Mouse (Mus musculus): Measurements from ENCODE around the gene Mgat4c.
"Not testable (repeated sequence)": the region's sequence is repeated elsewhere in the genome, so short reads cannot be mapped to it uniquely, and the experiment has no call there.

The Mgat4c gene

GRCm38 (mm10) chr10:102127340-102127739 is 446.1 kb downstream of the Mgat4c start:
- no peak for DNase-seq (ENCODE audit: low read depth, low spot score)

- no peak for DNase-seq (ENCODE audit: low read depth, low spot score)
Measured at GRCm38 (mm10) chr10:102154865-102155264, 473.6 kb downstream of the Mgat4c start.

- DNase-seq (ENCODE audit: low read depth, low spot score), result no peak
Measured at GRCm38 (mm10) chr10:102155853-102156252, 474.6 kb downstream of the Mgat4c start.

- no peak for DNase-seq (ENCODE audit: low read depth, low spot score)
Measured at GRCm38 (mm10) chr10:102158809-102159208, 477.5 kb downstream of the Mgat4c start.

- no peak for DNase-seq (ENCODE audit: low read depth, low spot score)
Measured at GRCm38 (mm10) chr10:102184726-102185125, 503.4 kb downstream of the Mgat4c start.

- no peak for DNase-seq (ENCODE audit: low read depth, low spot score)
Measured at GRCm38 (mm10) chr10:102191646-102192045, 510.4 kb downstream of the Mgat4c start.

GRCm38 (mm10) chr10:102196850-102197249 is 515.6 kb downstream of the Mgat4c start:
- no peak for DNase-seq (ENCODE audit: low read depth, low spot score)

- no peak for DNase-seq (ENCODE audit: low read depth, low spot score)
Measured at GRCm38 (mm10) chr10:102238558-102239211, 557.4 kb downstream of the Mgat4c start.

- DNase-seq (ENCODE audit: low read depth, low spot score), result no peak
Measured at GRCm38 (mm10) chr10:102243897-102244296, 562.6 kb downstream of the Mgat4c start.

GRCm38 (mm10) chr10:102244601-102245000 is 563.3 kb downstream of the Mgat4c start:
- no peak for DNase-seq (ENCODE audit: low read depth, low spot score)

- DNase-seq (ENCODE audit: low read depth, low spot score), result no peak
Measured at GRCm38 (mm10) chr10:102245269-102245668, 564.0 kb downstream of the Mgat4c start.

GRCm38 (mm10) chr10:102308892-102309479 is 627.7 kb downstream of the Mgat4c start:
- DNase-seq (ENCODE audit: low read depth, low spot score), result no peak

- no peak for DNase-seq (ENCODE audit: low read depth, low spot score)
Measured at GRCm38 (mm10) chr10:102365685-102366381, 684.5 kb downstream of the Mgat4c start.

GRCm38 (mm10) chr10:102370576-102370975 is 689.3 kb downstream of the Mgat4c start:
- no peak for DNase-seq (ENCODE audit: low read depth, low spot score)

GRCm38 (mm10) chr10:102372111-102372510 is 690.8 kb downstream of the Mgat4c start:
- DNase-seq (ENCODE audit: low read depth, low spot score), result no peak

GRCm38 (mm10) chr10:102374061-102374460 is 692.8 kb downstream of the Mgat4c start:
- DNase-seq (ENCODE audit: low read depth, low spot score), result no peak

- DNase-seq (ENCODE audit: low read depth, low spot score), result no peak
Measured at GRCm38 (mm10) chr10:102377377-102377776, 696.1 kb downstream of the Mgat4c start.

GRCm38 (mm10) chr10:102389223-102389622 is 707.9 kb downstream of the Mgat4c start:
- DNase-seq (ENCODE audit: low read depth, low spot score), result no peak

- no peak for DNase-seq (ENCODE audit: low read depth, low spot score)
Measured at GRCm38 (mm10) chr10:102417654-102418272, 736.5 kb downstream of the Mgat4c start.

GRCm38 (mm10) chr10:102435048-102435447 is 753.8 kb downstream of the Mgat4c start:
- DNase-seq (ENCODE audit: low read depth, low spot score), result not testable (repeated sequence)

GRCm38 (mm10) chr10:102435467-102435866 is 754.2 kb downstream of the Mgat4c start:
- DNase-seq (ENCODE audit: low read depth, low spot score), result not testable (repeated sequence)
